Mouse (Mus musculus): ENCODE data around the gene Itgb6. TPM values are rescaled to one million over a fixed set of nuclear protein-coding genes. Genes with fewer than 3 reads are reported as not detected.

The Itgb6 gene
- polyA plus RNA-seq, 1 experiment, result not detected

- DNase-seq (ENCODE audit: low read depth in 1 of 2, low spot score in 2 of 2), result no peak
- no peak for TF ChIP-seq POLR2A (IDR thresholded peaks at IDR 0.05; ENCODE audit: low read depth, low read length)
- TF ChIP-seq CTCF (IDR thresholded peaks at IDR 0.05; ENCODE audit: extremely low read depth, insufficient read depth, insufficient read length, insufficient replicate concordance), result no peak
- no peaks in the 10 kb centered on the region for H3K27me3 ChIP-seq (ENCODE audit: control insufficient read depth, insufficient read depth, low read length)
- no peak overlapping the region for H3K4me3 ChIP-seq (ENCODE audit: extremely low read depth, insufficient read depth, insufficient read length)
- H3K36me3 ChIP-seq (ENCODE audit: control insufficient read depth, insufficient read depth, low read length), result no peaks in the 10 kb centered on the region
- H3K27ac ChIP-seq (ENCODE audit: insufficient read depth, low read length), result no peak overlapping the region
- 91% methylated on average over 1 of the region's 1 CpGs for WGBS
- no peaks in the 10 kb centered on the region for H3K4me1 ChIP-seq (ENCODE audit: control insufficient read depth, insufficient read depth, insufficient read length)
Measured at GRCm38 (mm10) chr2:60688150-60688549, 34.3 kb downstream of the Itgb6 start.

GRCm38 (mm10) chr2:60685973-60686372 lies 36.5 kb downstream of the Itgb6 start:
- Histone ChIP-seq H3K4me3 (ENCODE audit: extremely low read depth, insufficient read depth, insufficient read length) (no peak overlapping the region), H3K27me3 (ENCODE audit: control insufficient read depth, insufficient read depth, low read length) (no peaks in the 10 kb centered on the region), H3K27ac (ENCODE audit: insufficient read depth, low read length) (no peak overlapping the region), H3K4me1 (ENCODE audit: control insufficient read depth, insufficient read depth, insufficient read length) (no peaks in the 10 kb centered on the region), H3K36me3 (ENCODE audit: control insufficient read depth, insufficient read depth, low read length) (no peaks in the 10 kb centered on the region)
- TF ChIP-seq CTCF (IDR thresholded peaks at IDR 0.05; ENCODE audit: extremely low read depth, insufficient read depth, insufficient read length, insufficient replicate concordance), result no peak
- no peak for TF ChIP-seq POLR2A (IDR thresholded peaks at IDR 0.05; ENCODE audit: low read depth, low read length)
- DNase-seq (ENCODE audit: low read depth in 1 of 2, low spot score in 2 of 2), result no peak

DNA sequence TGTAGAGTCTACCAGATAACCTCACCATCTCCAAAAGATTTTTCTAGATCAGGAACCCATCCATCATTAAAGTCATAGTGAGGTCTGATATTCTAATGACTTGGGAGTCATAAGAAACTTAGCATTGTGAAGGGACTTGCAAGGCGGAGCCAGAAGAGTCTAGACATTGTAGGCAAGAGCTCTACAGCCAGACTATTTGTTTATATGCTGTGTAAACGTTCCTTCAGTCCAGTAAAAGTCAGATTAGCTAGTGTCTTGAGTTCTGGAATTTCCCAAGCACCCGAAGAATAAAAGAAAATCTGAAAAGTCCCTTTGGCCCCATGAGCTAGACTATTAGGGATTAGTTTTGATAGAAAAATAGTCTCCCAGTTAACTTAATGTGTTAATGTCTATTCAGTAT lies 38.3 kb downstream of the Itgb6 start:
- DNase-seq (ENCODE audit: low read depth in 1 of 2, low spot score in 2 of 2), result no peak
- TF ChIP-seq POLR2A (IDR thresholded peaks at IDR 0.05; ENCODE audit: low read depth, low read length), result no peak
- TF ChIP-seq CTCF (IDR thresholded peaks at IDR 0.05; ENCODE audit: extremely low read depth, insufficient read depth, insufficient read length, insufficient replicate concordance), result no peak
- 81% methylated on average over 3 of the region's 3 CpGs for whole genome bisulfite sequencing

DNA sequence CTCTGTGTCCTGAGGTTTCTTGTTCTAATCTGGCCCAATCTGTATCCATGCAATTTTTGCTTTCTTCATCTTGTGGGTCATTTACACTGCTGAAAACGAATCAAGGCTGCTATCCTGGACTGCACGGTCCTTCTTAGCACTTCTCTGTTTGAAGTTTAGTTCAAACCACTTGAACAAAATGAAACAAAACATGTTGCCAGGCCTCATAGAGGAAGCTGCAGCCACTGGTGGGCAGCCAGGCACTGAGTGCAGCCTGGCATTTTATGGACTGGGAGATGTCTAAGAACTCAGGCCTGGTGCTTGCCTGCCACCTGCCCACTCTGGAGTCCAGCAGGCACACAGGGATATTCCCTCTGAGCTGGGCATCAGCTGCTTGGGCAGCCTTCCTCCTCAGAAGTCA lies 39.9 kb downstream of the Itgb6 start:
- no peaks in the 10 kb centered on the region for H3K4me1 ChIP-seq (ENCODE audit: control insufficient read depth, insufficient read depth, insufficient read length)

More for the DNA sequence above, 38.3 kb downstream of the Itgb6 start:
- no peaks in the 10 kb centered on the region for H3K4me1 ChIP-seq (ENCODE audit: control insufficient read depth, insufficient read depth, insufficient read length)
- no peak overlapping the region for H3K27ac ChIP-seq (ENCODE audit: insufficient read depth, low read length)
- H3K4me3 ChIP-seq (ENCODE audit: extremely low read depth, insufficient read depth, insufficient read length), result no peak overlapping the region
- no peaks in the 10 kb centered on the region for H3K36me3 ChIP-seq (ENCODE audit: control insufficient read depth, insufficient read depth, low read length)
- no peaks in the 10 kb centered on the region for H3K27me3 ChIP-seq (ENCODE audit: control insufficient read depth, insufficient read depth, low read length)

DNA sequence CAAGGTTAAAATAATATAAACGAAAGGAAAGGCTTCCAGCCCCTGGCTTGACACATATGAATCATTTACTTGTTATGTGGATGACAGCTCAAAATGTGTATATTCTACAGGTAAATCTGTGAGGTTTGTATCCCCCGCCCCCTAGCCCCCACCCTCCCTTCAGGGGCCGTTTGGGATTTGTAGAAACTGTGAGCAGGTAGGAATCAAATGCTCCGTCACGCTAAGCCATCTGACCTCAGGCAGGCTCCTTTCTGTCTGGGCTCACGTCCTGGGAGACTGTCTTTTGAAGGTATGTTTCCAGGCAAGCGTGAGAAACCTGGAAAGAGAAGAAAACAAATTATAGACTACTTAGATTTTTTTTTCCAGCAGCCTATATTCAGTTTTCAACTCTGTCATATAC lies 48.0 kb downstream of the Itgb6 start:
- TF ChIP-seq CTCF (IDR thresholded peaks at IDR 0.05; ENCODE audit: extremely low read depth, insufficient read depth, insufficient read length, insufficient replicate concordance), result no peak
- no peak for TF ChIP-seq POLR2A (IDR thresholded peaks at IDR 0.05; ENCODE audit: low read depth, low read length)
- no peaks in the 10 kb centered on the region for H3K36me3 ChIP-seq (ENCODE audit: control insufficient read depth, insufficient read depth, low read length)
- H3K27me3 ChIP-seq (ENCODE audit: control insufficient read depth, insufficient read depth, low read length), result no peaks in the 10 kb centered on the region
- no peak overlapping the region for H3K4me3 ChIP-seq (ENCODE audit: extremely low read depth, insufficient read depth, insufficient read length)
- H3K4me1 ChIP-seq (ENCODE audit: control insufficient read depth, insufficient read depth, insufficient read length), result no peaks in the 10 kb centered on the region
- no peak overlapping the region for H3K27ac ChIP-seq (ENCODE audit: insufficient read depth, low read length)
- DNase-seq (ENCODE audit: low read depth in 1 of 2, low spot score in 2 of 2), result no peak
- 85% methylated on average over 7 of the region's 7 CpGs for WGBS

More for the DNA sequence above, 39.9 kb downstream of the Itgb6 start:
- no peak overlapping the region for H3K4me3 ChIP-seq (ENCODE audit: extremely low read depth, insufficient read depth, insufficient read length)
- no peaks in the 10 kb centered on the region for H3K36me3 ChIP-seq (ENCODE audit: control insufficient read depth, insufficient read depth, low read length)
- no peak for DNase-seq (ENCODE audit: low read depth in 1 of 2, low spot score in 2 of 2)
- WGBS, result 35% methylated on average over 2 of the region's 2 CpGs
- TF ChIP-seq CTCF (IDR thresholded peaks at IDR 0.05; ENCODE audit: extremely low read depth, insufficient read depth, insufficient read length, insufficient replicate concordance) (no peak), POLR2A (IDR thresholded peaks at IDR 0.05; ENCODE audit: low read depth, low read length) (no peak)
- no peak overlapping the region for H3K27ac ChIP-seq (ENCODE audit: insufficient read depth, low read length)
- H3K27me3 ChIP-seq (ENCODE audit: control insufficient read depth, insufficient read depth, low read length), result no peaks in the 10 kb centered on the region

GRCm38 (mm10) chr2:60672973-60673954 lies 49.2 kb downstream of the Itgb6 start:
- no peak overlapping the region for H3K27ac ChIP-seq (ENCODE audit: insufficient read depth, low read length)
- 72% methylated on average over 17 of the region's 17 CpGs for WGBS
- no peaks in the 10 kb centered on the region for H3K36me3 ChIP-seq (ENCODE audit: control insufficient read depth, insufficient read depth, low read length)
- H3K4me1 ChIP-seq (ENCODE audit: control insufficient read depth, insufficient read depth, insufficient read length), result no peaks in the 10 kb centered on the region
- no peak overlapping the region for H3K4me3 ChIP-seq (ENCODE audit: extremely low read depth, insufficient read depth, insufficient read length)
- TF ChIP-seq POLR2A (IDR thresholded peaks at IDR 0.05; ENCODE audit: low read depth, low read length) (no peak), CTCF (IDR thresholded peaks at IDR 0.05; ENCODE audit: extremely low read depth, insufficient read depth, insufficient read length, insufficient replicate concordance) (no peak)
- no peaks in the 10 kb centered on the region for H3K27me3 ChIP-seq (ENCODE audit: control insufficient read depth, insufficient read depth, low read length)
- no peak for DNase-seq (ENCODE audit: low read depth in 1 of 2, low spot score in 2 of 2)

- H3K36me3 ChIP-seq (ENCODE audit: control insufficient read depth, insufficient read depth, low read length), result no peaks in the 10 kb centered on the region
- no peak overlapping the region for H3K27ac ChIP-seq (ENCODE audit: insufficient read depth, low read length)
- TF ChIP-seq CTCF (IDR thresholded peaks at IDR 0.05; ENCODE audit: extremely low read depth, insufficient read depth, insufficient read length, insufficient replicate concordance) (no peak), POLR2A (IDR thresholded peaks at IDR 0.05; ENCODE audit: low read depth, low read length) (no peak)
- H3K27me3 ChIP-seq (ENCODE audit: control insufficient read depth, insufficient read depth, low read length), result no peaks in the 10 kb centered on the region
- no peak overlapping the region for H3K4me3 ChIP-seq (ENCODE audit: extremely low read depth, insufficient read depth, insufficient read length)
- 92% methylated on average over 1 of the region's 1 CpGs for WGBS
- H3K4me1 ChIP-seq (ENCODE audit: control insufficient read depth, insufficient read depth, insufficient read length), result no peaks in the 10 kb centered on the region
- no peak for DNase-seq (ENCODE audit: low read depth in 1 of 2, low spot score in 2 of 2)
Measured at GRCm38 (mm10) chr2:60671215-60671614, 51.2 kb downstream of the Itgb6 start.

All from spleen, adult 2 months (tissue).